Mouse (Mus musculus) layer of hippocampus, adult 2 months (tissue): Measurements from ENCODE around the gene Cldnd2. TPM values are rescaled to one million over a fixed set of nuclear protein-coding genes. Genes with fewer than 3 reads are reported as not detected.
"Not testable (repeated sequence)": the region's sequence is repeated elsewhere in the genome, so short reads cannot be mapped to it uniquely, and the experiment has no call there.

Source experiments
- DNase-seq, 2 experiments: peaks; one replicate each; pipeline ENCODE4 v3.0.0; 2022; ENCODE audit warnings: low spot score in 2 of 2
- H3K27ac ChIP-seq: fragments of 200-600 bp; 2 replicates; pipeline ENCODE4 v1.8.1; 2022
- H3K4me3 ChIP-seq: fragments of 200-600 bp; 2 replicates; pipeline ENCODE4 v1.8.1; 2022; ENCODE audit warnings: mild to moderate bottlenecking
- CTCF ChIP-seq: fragments of 200-600 bp; conservative IDR thresholded peaks from 2 replicates; pipeline ENCODE4 v1.8.1; 2022; ENCODE audit warnings: antibody characterized with exemption, mild to moderate bottlenecking, moderate library complexity
- long read RNA-seq, 2 experiments: library from polyadenylated mRNA; stranded (forward); transcript quantifications; one replicate each; pipeline ENCODE4 v2.0.0; 2021; ENCODE audit warnings: borderline mapping rate in 2 of 2
- total RNA-seq, 2 experiments: library from RNA; stranded (reverse); gene quantifications; 2 replicates each; pipeline ENCODE4 v1.2.3; 2021

The Cldnd2 gene
- not detected for total RNA-seq
- long read RNA-seq, experiment 1 = 0 reads
- long read RNA-seq, experiment 2, partial matches to known transcripts = 1 of 1 reads
- long read RNA-seq, experiment 2, other reads (novel, unspliced or antisense) = 0 of 1 reads

GRCm38 (mm10) chr7:43440482-43440881 is at the start of gene Cldnd2:
Cldnd2 (plus strand) TSS chr7:43440782.
- no peak within 1 kb of the TSS for H3K27ac ChIP-seq
- no peak within 1 kb of the TSS for H3K4me3 ChIP-seq
- DNase-seq = no peak
- TF ChIP-seq CTCF = no peak

- no peak for DNase-seq
- no peak overlapping the region for H3K4me3 ChIP-seq
- no peak for TF ChIP-seq CTCF
- no peak overlapping the region for H3K27ac ChIP-seq
Observed at GRCm38 (mm10) chr7:43392349-43393121, 48.0 kb upstream of the Cldnd2 start.

GRCm38 (mm10) chr7:43399501-43399900 is 41.1 kb upstream of the Cldnd2 start:
- TF ChIP-seq CTCF = no peak
- Histone ChIP-seq H3K27ac (no peak overlapping the region), H3K4me3 (no peak overlapping the region)
- no peak for DNase-seq

GRCm38 (mm10) chr7:43402718-43403117 is 37.9 kb upstream of the Cldnd2 start:
- H3K27ac ChIP-seq = no peak overlapping the region
- TF ChIP-seq CTCF = no peak
- no peak for DNase-seq
- no peak overlapping the region for H3K4me3 ChIP-seq

GRCm38 (mm10) chr7:43407573-43407972 is 33.0 kb upstream of the Cldnd2 start:
- no peak for DNase-seq
- TF ChIP-seq CTCF = no peak
- no peak overlapping the region for H3K4me3 ChIP-seq
- H3K27ac ChIP-seq = no peak overlapping the region

GRCm38 (mm10) chr7:43408131-43408553 is 32.4 kb upstream of the Cldnd2 start, which contains the start of gene Siglecg:
Siglecg (plus strand) TSS chr7:43408204.
- DNase-seq = no peak
- no peak within 1 kb of the TSS for H3K4me3 ChIP-seq
- TF ChIP-seq CTCF = no peak
- no peak within 1 kb of the TSS for H3K27ac ChIP-seq

- no peak overlapping the region for H3K4me3 ChIP-seq
- DNase-seq = no peak
- no peak for TF ChIP-seq CTCF
- no peak overlapping the region for H3K27ac ChIP-seq
Observed at GRCm38 (mm10) chr7:43409084-43409483, 31.5 kb upstream of the Cldnd2 start.

- not testable (repeated sequence) for DNase-seq, H3K27ac ChIP-seq, H3K4me3 ChIP-seq
Observed at GRCm38 (mm10) chr7:43411724-43412123, 28.9 kb upstream of the Cldnd2 start.

- Histone ChIP-seq H3K27ac (no peak overlapping the region), H3K4me3 (no peak overlapping the region)
- 0 out of 2 replicates have a peak, but pooled peaks have one; percentile 12 for TF ChIP-seq CTCF
- DNase-seq = no peak
Observed at GRCm38 (mm10) chr7:43417298-43417697, 23.3 kb upstream of the Cldnd2 start.

GRCm38 (mm10) chr7:43422995-43423617 is 17.5 kb upstream of the Cldnd2 start:
- peak; percentile 81 to 90 for DNase-seq
- Histone ChIP-seq H3K4me3 (no peak overlapping the region), H3K27ac (no peak overlapping the region)
- TF ChIP-seq CTCF = peak; percentile 99

- TF ChIP-seq CTCF = no peak
- no peak overlapping the region for H3K27ac ChIP-seq
- DNase-seq = no peak
- H3K4me3 ChIP-seq = no peak overlapping the region
Observed at GRCm38 (mm10) chr7:43423991-43424625, 16.5 kb upstream of the Cldnd2 start.

GRCm38 (mm10) chr7:43427406-43427805 is 13.2 kb upstream of the Cldnd2 start, which contains the start of gene Lim2:
Lim2 (plus strand) TSS chr7:43427670.
- no peak for DNase-seq
- TF ChIP-seq CTCF = no peak
- no peak within 1 kb of the TSS for H3K4me3 ChIP-seq
- H3K27ac ChIP-seq = no peak within 1 kb of the TSS

GRCm38 (mm10) chr7:43429500-43429899 is 11.1 kb upstream of the Cldnd2 start:
- H3K4me3 ChIP-seq = no peak overlapping the region
- no peak for TF ChIP-seq CTCF
- H3K27ac ChIP-seq = no peak overlapping the region
- no peak for DNase-seq
